Mouse (Mus musculus): ENCODE data around the gene Flvcr1.
A peak's percentile ranks its signal among the peaks of the same experiment; 100 is the strongest.

Gene Flvcr1

DNA sequence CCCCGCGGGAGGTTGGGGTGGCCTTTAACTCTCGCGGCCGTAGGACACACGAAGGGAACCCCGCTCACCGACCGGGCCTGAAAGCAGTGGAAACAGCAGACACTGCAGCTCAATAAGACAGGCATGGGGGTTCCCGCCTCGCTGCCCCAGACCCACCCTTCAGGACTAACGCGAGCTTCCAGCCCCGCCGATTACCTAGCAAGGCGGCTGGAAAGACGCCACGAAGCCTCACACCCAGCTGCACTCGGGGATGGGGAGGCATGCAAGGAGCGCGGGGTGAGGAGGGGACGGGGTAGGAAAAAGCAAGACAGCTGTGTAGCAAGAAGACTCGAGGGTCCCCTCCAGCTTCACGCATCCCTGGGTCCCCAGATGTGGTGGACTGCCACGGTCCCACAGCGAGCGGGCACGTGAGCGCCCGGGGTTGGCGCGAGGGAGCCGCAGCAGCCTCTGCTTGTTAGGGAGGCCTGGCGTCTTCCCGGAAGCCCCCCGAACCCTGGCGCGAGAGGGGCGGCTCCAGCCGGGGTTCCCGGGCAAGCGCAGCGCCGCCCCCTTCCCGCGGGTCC is 47.4 kb downstream of the Flvcr1 start:
- peak; percentile 51 to 59 for DNase-seq

DNA sequence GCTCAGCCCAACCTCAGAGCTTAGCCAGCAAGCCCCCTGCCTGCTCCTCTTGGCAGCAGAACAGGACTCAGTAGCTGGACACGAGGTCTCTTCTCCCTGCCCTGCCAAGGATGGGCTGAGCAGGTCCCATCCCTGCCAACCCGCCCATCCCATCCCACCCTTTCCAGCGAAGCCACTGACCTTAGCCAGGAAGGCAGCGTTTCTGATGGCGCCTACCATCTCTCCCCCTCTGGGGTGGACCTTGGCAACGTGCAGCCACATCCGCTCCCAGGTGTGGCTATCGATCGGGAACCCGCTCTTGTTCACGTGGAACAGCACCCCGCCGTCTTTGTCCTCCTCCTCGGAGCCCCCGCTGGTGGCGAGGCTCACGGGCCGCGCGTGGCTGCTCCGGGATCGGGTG is 48.0 kb downstream of the Flvcr1 start:
- peak; percentile 82 to 88 for DNase-seq

DNA sequence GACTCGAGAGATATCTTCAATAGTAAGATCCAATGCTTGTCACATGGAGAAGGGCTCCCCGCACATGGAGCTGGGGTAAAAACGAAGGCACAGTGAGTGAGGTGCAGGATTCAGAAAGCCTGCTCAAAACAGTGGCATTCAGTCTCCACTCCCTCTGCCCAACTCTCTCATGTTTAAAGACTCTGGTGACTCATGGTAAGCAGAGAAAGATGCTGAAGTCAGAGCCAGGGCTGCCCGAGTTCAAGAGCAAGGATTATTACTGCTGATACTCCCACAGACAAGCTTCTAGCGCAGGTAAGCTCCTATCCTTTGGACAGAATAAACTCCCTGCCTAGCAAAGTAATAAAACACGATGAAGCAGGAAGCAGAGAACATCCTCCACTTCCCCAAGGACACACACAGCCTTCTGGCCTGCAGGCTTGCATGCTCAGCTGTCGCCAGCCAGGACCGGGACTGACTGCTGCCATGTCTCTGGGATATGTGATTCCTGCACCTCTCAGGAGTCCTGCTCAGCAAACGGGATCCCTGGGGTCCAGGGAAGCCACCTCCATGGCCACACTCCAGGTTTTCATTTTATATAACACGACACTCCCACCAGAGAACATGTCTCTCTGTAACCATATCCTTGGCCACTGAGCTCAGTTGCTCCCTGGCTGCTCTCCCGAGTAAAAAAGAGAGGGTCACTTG is 48.9 kb downstream of the Flvcr1 start:
- DNase-seq: peak; percentile 32 to 48

DNA sequence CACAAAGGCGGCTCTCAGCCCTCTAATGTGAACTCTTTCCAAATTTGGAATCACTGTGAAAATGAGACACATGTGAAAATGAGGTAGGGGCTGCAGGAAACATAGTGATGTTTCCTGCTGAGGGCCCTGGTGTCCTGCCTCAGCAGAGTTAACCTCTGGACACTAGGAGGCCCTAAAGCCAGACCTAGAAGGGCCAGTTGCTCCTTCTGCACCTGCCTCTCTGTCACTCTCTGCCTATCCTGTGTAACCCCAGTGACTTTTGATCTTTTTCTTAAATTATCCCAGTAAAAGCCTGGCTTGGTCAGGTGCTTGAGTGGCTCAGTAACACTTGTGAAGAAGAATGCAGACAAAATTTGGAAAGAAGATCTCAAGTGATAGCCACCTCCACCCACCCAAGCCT is 51.1 kb downstream of the Flvcr1 start:
- DNase-seq: no peak

DNA sequence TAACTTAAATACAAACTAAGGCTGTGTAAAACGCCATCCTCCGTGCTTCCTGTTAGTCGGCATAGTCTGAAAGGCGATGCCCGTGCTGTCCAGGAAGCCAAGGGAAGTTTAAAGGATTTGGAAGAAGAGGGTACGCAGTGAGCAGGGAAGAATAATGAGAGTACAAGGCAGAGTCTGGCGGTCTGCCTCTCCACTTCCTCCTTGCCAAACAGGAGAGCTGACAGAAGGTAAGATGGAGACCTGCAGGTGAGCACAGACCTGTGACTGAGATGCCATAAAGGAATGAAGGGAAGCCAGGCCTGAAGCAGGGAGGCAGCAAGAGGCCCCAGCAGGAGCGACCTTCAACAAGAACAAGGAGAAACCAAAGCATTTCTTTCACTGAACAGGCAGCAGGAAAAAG is 51.8 kb downstream of the Flvcr1 start:
- DNase-seq: peak; percentile 78 to 83

DNA sequence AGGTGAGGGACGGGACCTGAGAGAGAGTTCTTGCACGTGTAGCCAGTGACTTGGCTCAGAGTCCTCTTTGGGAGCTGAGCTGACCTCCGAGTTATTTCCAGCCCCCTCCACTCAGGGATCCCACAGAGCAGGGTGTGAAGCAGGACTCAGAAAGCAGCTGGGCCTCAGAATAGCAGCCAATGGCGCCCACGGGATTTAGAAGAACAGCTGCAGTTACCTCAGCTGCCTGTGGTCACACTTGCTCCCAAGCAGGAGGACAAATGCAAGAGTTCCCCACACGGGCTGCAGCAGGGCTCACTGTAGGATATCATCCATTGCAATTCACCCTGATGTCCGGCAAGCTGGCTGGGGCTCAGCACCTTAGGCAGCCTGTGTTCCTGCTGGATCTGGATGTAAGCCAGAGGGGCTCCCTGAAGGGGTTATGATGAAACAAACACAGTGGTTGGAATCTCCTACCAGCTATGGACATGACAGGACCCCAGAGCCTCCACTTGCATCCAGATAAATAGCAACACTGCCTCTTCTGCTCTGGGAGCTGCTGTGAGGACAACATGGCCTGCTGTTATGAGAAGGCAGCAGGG is 53.3 kb downstream of the Flvcr1 start:
- DNase-seq: peak in 1 of 2 experiments; percentile 37

DNA sequence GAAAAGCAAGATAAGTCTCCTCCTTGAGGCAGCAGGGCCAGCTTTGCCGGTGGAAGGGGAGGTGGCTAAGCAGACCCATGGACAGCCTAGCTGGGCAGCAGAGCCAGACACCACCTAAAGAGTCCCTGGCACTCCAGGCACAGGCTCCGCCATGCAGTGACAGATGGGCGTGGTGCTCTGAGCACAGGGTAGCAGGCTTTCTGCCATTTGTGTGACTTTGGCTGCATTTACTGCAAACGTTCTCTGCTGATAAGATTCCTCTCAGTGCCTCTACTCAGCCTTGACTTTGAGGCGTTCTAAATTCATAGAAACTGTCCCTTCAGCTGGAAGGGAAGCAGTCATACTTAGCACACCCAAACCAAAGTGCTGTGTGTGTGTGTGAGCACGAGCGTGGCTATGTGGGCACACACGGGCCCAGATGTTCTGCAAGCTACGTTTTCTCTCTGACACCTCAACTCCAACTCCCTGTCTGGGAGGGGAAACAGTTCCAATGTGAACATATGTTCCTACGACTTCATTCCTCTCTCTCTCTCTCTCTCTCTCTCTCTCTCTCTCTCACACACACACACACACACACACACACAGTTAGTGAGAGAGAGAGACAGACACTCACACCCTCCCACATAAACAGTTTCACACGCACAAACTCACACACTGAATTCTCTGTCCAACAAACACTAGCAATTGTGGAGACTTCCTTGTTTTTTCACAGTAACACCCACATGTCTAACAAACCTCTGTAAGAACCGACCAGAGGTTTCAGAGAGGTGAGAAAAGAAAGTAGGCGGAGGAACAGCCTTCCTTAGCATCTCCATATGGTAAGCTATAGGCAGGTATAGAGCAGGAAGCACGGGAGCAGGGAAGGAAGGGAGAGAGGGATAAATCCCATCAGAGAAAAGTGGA is 54.0 kb downstream of the Flvcr1 start:
- peak; percentile 74 to 86 for DNase-seq

DNA sequence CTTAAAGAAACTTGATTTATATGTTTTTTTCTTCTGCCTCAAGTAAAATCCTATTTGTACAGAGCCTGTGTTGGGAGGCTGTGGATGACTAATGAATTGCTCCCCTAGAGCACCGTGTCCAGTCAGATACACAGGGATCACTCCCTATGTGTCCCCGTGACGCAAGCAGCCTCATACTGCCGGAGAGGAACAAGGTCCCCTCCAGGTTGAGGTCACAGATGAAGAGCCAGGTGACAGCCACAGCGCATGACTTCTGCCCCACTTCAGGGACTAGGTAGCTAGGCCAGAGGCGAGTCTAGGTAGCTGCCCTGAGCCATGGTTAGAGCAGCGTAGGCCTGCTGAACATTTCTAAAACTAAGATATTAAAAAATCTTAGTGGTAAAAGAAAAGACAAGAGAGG is 57.9 kb downstream of the Flvcr1 start:
- no peak for DNase-seq

DNA sequence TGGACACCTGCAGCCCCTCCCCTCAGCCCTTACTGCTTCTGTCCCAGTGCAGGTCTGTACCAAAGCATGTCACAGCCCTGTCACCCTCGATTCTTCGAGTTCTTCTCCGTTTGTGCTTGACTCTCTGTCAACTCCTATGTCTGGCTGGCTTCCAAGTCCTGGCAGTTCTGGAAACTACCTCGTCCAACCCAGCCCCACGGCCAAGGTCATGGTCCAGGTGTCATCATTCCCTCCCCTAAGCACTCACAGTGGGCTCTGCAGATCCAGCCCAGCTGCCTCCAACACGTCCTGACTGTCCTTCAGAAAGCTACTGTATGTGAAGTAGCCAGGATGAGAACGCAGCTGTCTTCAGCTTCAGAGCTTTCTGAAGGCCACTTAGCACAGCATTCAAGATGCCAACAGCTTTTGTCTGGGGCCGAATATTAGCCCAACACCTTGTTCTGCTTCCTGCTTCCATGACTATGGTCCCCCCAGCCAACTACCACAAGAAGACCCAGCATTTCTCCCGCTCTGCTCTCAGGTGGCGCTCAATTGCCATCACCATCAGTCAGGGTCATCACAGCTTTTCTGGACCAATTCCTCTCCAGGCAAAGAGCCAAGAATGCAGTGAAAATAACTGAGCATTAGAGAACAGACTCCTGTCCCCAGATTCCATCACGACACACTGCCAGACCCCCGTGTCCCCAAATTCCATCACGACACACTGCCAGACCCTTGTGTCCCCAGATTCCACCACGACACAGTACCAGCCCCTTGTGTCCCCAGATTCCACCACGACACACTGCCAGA is 60.8 kb downstream of the Flvcr1 start:
- DNase-seq: peak; percentile 76 to 78

DNA sequence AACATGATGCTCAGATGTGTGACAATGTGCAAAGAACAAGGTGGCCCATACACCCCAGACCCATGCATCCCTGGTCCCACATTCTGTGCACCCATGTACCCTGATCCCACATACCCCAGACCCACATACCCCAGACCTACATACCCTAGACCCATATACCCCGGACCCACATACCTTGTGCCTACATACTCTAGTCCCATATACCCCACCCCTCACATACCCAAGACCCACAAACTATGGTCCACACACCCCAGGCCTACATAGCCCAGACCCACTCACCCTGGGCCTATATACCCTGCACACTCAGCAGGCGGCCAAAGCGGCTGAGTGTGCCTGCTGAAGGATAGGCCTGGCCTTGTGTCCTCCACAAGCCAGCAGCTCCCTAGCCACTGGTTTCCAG is 63.2 kb downstream of the Flvcr1 start:
- no peak for DNase-seq

DNA sequence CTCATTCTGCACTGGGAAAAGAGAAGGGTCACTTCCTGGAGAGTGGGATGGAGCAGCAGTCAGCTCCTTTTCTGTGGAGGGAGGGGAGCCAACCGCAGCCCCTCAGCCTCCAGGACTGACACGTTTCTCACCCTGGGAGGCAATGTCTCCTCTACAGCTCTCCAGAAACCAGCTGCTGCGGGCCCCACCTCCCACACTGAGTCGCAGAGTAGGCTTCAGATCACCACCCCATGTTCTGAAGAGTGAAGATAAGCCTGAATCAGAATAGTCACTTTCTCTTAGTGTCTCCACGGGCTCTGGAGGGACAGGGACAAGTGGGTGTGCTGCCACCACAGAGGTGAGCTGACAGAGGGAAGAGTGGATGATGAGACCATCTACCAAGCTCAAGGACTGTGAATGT is 67.1 kb downstream of the Flvcr1 start:
- DNase-seq: no peak
